Mouse (Mus musculus) heart, embryonic 10.5 days (tissue): ENCODE measurements around the gene Mlst8. TPM values are rescaled to one million over a fixed set of nuclear protein-coding genes. Genes with fewer than 3 reads are reported as not detected.
"Not testable (repeated sequence)": the region's sequence is repeated elsewhere in the genome, so short reads cannot be mapped to it uniquely, and the experiment has no call there.

Source experiments
- DNase-seq: peaks from one replicate; pipeline ENCODE4 v3.0.0-alpha.2; 2017; ENCODE audit warnings: low spot score
- H3K27ac ChIP-seq: fragments of 300-500 bp; sonication (generic); 2 replicates; pipeline ENCODE4 v1.5.1; 2016; ENCODE audit warnings: mild to moderate bottlenecking
- H3K27me3 ChIP-seq: fragments of 300-500 bp; sonication (generic); 2 replicates; pipeline ENCODE4 v1.6.1; 2016; ENCODE audit warnings: mild to moderate bottlenecking; ENCODE audit not compliant: poor library complexity, insufficient read depth, severe bottlenecking
- H3K36me3 ChIP-seq: fragments of 300-500 bp; sonication (generic); 2 replicates; pipeline ENCODE4 v1.6.1; 2016; ENCODE audit warnings: mild to moderate bottlenecking, moderate library complexity
- H3K4me1 ChIP-seq: fragments of 300-500 bp; sonication (generic); 2 replicates; pipeline ENCODE4 v1.6.1; 2016; ENCODE audit warnings: mild to moderate bottlenecking
- H3K4me3 ChIP-seq: fragments of 300-500 bp; sonication (generic); 2 replicates; pipeline ENCODE4 v1.5.1; 2016; ENCODE audit warnings: mild to moderate bottlenecking, moderate library complexity
- H3K9me3 ChIP-seq: fragments of 300-500 bp; sonication (generic); 2 replicates; pipeline ENCODE4 v1.6.1; 2016; ENCODE audit warnings: mild to moderate bottlenecking, moderate library complexity
- WGBS: fragments of 180-500 bp; shearing (Covaris S2); methylation state at CpG from one replicate; pipeline ENCODE4 v1.1.7; 2016; 5-methylcytosine and 5-hydroxymethylcytosine counted together
- polyA plus RNA-seq: library from polyadenylated mRNA; unstranded; fragments of >200 nt; fragmentation: Nextera tagmentation; extraction: Ambion mirVana; gene quantifications from 2 replicates; pipeline ENCODE4 v1.2.1, GENCODE M21; 2016

Gene Mlst8
- polyA plus RNA-seq, 1 experiment from 2014 or later: 22.7 TPM

- not testable (repeated sequence) for DNase-seq, H3K4me3 ChIP-seq, H3K27ac ChIP-seq, H3K9me3 ChIP-seq, H3K27me3 ChIP-seq
- H3K36me3 ChIP-seq: peaks cover 54% of the 10 kb centered on the region
- peaks cover 25% of the 10 kb centered on the region for H3K4me1 ChIP-seq
- WGBS: 92% methylated on average over 6 of the region's 8 CpGs
Observed at GRCm38 (mm10) chr17:24425326-24425725, 53.6 kb downstream of the Mlst8 start.

- Histone ChIP-seq H3K36me3 (peaks cover 58% of the 10 kb centered on the region), H3K4me3 (no peak overlapping the region), H3K4me1 (peaks cover 16% of the 10 kb centered on the region), H3K9me3 (no peaks in the 10 kb centered on the region), H3K27ac (no peak overlapping the region), H3K27me3 (no peaks in the 10 kb centered on the region)
- DNase-seq: no peak
- 95% methylated on average over 5 of the region's 5 CpGs for WGBS
Observed at GRCm38 (mm10) chr17:24424489-24424888, 54.4 kb downstream of the Mlst8 start.

Other genes starting within 250 kb of the Mlst8 start
- 67.9 and 78.9 TPM in 2 replicates for gene Ccnf, start 227.6 kb downstream of the Mlst8 start, polyA plus RNA-seq
- not detected in 2 replicates for gene Abca17, start 128.0 kb downstream of the Mlst8 start, polyA plus RNA-seq
- gene Abca3, start 127.1 kb downstream of the Mlst8 start, polyA plus RNA-seq: 7.2 and 8.2 TPM in 2 replicates
- 311 and 345 TPM in 2 replicates for gene Rnps1, start 64.5 kb downstream of the Mlst8 start, polyA plus RNA-seq
- gene Eci1, start 52.4 kb downstream of the Mlst8 start, polyA plus RNA-seq: 146 and 187 TPM in 2 replicates
- 1.6 and 2.3 TPM in 2 replicates for gene Dnase1l2, start 36.0 kb downstream of the Mlst8 start, polyA plus RNA-seq
- gene E4f1, start 8.8 kb downstream of the Mlst8 start, polyA plus RNA-seq: 27.1 and 30.3 TPM in 2 replicates
- 86.3 and 91.2 TPM in 2 replicates for gene Pgp, start 8.7 kb downstream of the Mlst8 start, polyA plus RNA-seq
- 0.48 and 0.69 TPM in 2 replicates for gene Bricd5, start 5.2 kb downstream of the Mlst8 start, polyA plus RNA-seq
- gene Caskin1, start 9.5 kb upstream of the Mlst8 start, polyA plus RNA-seq: 0.71 and 1.4 TPM in 2 replicates
- 93.5 and 95.9 TPM in 2 replicates for gene Traf7, start 48.9 kb upstream of the Mlst8 start, polyA plus RNA-seq
- gene Rab26, start 55.1 kb upstream of the Mlst8 start, polyA plus RNA-seq: 1.3 and 2.3 TPM in 2 replicates
- 12.3 and 13.9 TPM in 2 replicates for gene Pkd1, start 70.8 kb upstream of the Mlst8 start, polyA plus RNA-seq
- gene Tsc2, start 153.6 kb upstream of the Mlst8 start, polyA plus RNA-seq: 56.9 and 66.4 TPM in 2 replicates
- 15.0 and 19.8 TPM in 2 replicates for gene Nthl1, start 153.6 kb upstream of the Mlst8 start, polyA plus RNA-seq
- 51.5 and 51.9 TPM in 2 replicates for gene Slc9a3r2, start 171.2 kb upstream of the Mlst8 start, polyA plus RNA-seq
- 0.28 TPM in 1 of 2 replicates, not detected in the other for gene Npw, start 179.4 kb upstream of the Mlst8 start, polyA plus RNA-seq
- gene Zfp598, start 190.6 kb upstream of the Mlst8 start, polyA plus RNA-seq: 22.3 and 26.2 TPM in 2 replicates
- gene Syngr3, start 210.9 kb upstream of the Mlst8 start, polyA plus RNA-seq: 0.54 and 1.5 TPM in 2 replicates
- gene Gfer, start 217.1 kb upstream of the Mlst8 start, polyA plus RNA-seq: 38.3 and 49.4 TPM in 2 replicates
- 0.78 and 0.79 TPM in 2 replicates for gene Noxo1, start 217.2 kb upstream of the Mlst8 start, polyA plus RNA-seq
- 79.1 and 100 TPM in 2 replicates for gene Tbl3, start 228.6 kb upstream of the Mlst8 start, polyA plus RNA-seq
- 0.20 and 0.33 TPM in 2 replicates for gene Rnf151, start 239.0 kb upstream of the Mlst8 start, polyA plus RNA-seq
- gene Rps2, start 239.0 kb upstream of the Mlst8 start, polyA plus RNA-seq: 1,171 and 1,258 TPM in 2 replicates
- gene Ndufb10, start 245.4 kb upstream of the Mlst8 start, polyA plus RNA-seq: 342 and 383 TPM in 2 replicates
- 0.39 and 1.3 TPM in 2 replicates for gene Rpl3l, start 248.7 kb upstream of the Mlst8 start, polyA plus RNA-seq